Mouse (Mus musculus) small intestine, adult 2 months (tissue): Measurements from ENCODE around the gene Gm2a. TPM values are rescaled to one million over a fixed set of nuclear protein-coding genes. Genes with fewer than 3 reads are reported as not detected.

Source experiments
- H3K27ac ChIP-seq: fragments of 200-500 bp; 2 replicates; pipeline ENCODE4 v1.5.1; 2012; ENCODE audit warnings: low read depth, low read length, control low read depth, inconsistent platforms; ENCODE audit not compliant: insufficient read depth
- H3K27me3 ChIP-seq: fragments of 200-500 bp; 2 replicates; pipeline ENCODE4 v1.6.1; 2012; ENCODE audit warnings: mild to moderate bottlenecking, moderate library complexity, low read length, inconsistent platforms; ENCODE audit not compliant: control insufficient read depth, insufficient read depth
- H3K36me3 ChIP-seq: fragments of 200-500 bp; 2 replicates; pipeline ENCODE4 v1.6.1; 2012; ENCODE audit warnings: mild to moderate bottlenecking, low read length, control low read depth, inconsistent platforms; ENCODE audit not compliant: control insufficient read depth, insufficient read depth
- H3K4me1 ChIP-seq: fragments of 200-500 bp; 2 replicates; pipeline ENCODE4 v1.6.1; 2012; ENCODE audit warnings: low read length, inconsistent platforms, mixed read lengths; ENCODE audit not compliant: control insufficient read depth, insufficient read depth, insufficient read length
- H3K4me3 ChIP-seq: fragments of 200-500 bp; 2 replicates; pipeline ENCODE4 v1.5.1; 2012; ENCODE audit warnings: low read depth, mild to moderate bottlenecking, control low read depth, inconsistent platforms, low read length, moderate library complexity
- CTCF ChIP-seq: fragments of 200-500 bp; IDR thresholded peaks from 2 replicates; pipeline ENCODE4 v1.5.1; 2012; ENCODE audit warnings: low read depth, mild to moderate bottlenecking, control low read depth, inconsistent platforms, low read length, moderate library complexity, mixed read lengths; ENCODE audit not compliant: insufficient replicate concordance, insufficient read length; ENCODE audit errors: extremely low read depth
- POLR2A ChIP-seq: fragments of 200-500 bp; IDR thresholded peaks from 2 replicates; pipeline ENCODE4 v1.6.1; 2012; ENCODE audit warnings: low read depth, mild to moderate bottlenecking, control low read depth, inconsistent platforms, low read length, moderate library complexity
- whole genome bisulfite sequencing: fragments of 180-500 bp; shearing (Covaris S2); methylation state at CpG from one replicate; pipeline ENCODE4 v1.1.7; 2018; 5-methylcytosine and 5-hydroxymethylcytosine counted together
- polyA plus RNA-seq: library from polyadenylated mRNA; depleted of rRNA; stranded (reverse); fragments of >200 nt; gene quantifications from 2 replicates; pipeline ENCODE4 v1.2.3, GENCODE M21; 2012

Gene Gm2a
- polyA plus RNA-seq, 1 experiment, result 24.2 TPM

DNA sequence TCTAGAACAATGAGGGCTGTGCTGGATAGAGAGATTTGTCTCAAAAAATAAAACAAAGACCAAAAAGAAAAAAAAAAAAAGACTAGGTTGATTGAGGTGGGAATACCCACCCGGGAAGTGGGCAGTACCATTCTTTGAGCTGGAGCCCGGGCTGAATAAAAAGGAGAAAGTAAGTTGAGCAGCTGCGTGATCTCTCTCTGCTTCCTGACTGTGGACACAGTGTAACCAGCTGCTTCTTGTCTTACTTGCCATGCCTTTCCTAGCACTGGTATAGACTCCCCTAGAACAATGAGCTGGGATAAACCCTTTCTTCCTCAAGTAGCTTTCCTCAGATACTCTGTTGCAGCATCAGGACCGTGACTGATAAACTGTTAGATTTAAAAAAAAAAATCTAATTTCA, 43.6 kb downstream of the Gm2a start:
- Histone ChIP-seq H3K36me3 (no peaks in the 10 kb centered on the region), H3K27me3 (no peaks in the 10 kb centered on the region), H3K4me1 (no peaks in the 10 kb centered on the region), H3K4me3 (no peak overlapping the region), H3K27ac (no peak overlapping the region)
- WGBS, result 73% methylated on average over 4 of the region's 4 CpGs
- TF ChIP-seq CTCF (no peak), POLR2A (no peak)

GRCm38 (mm10) chr11:55144011-55144410, 46.1 kb downstream of the Gm2a start:
- H3K27me3 ChIP-seq, result no peaks in the 10 kb centered on the region
- H3K36me3 ChIP-seq, result no peaks in the 10 kb centered on the region
- H3K4me1 ChIP-seq, result no peaks in the 10 kb centered on the region
- H3K4me3 ChIP-seq, result no peak overlapping the region
- TF ChIP-seq POLR2A (no peak), CTCF (no peak)
- WGBS, result 62% methylated on average over 5 of the region's 5 CpGs
- no peak overlapping the region for H3K27ac ChIP-seq

DNA sequence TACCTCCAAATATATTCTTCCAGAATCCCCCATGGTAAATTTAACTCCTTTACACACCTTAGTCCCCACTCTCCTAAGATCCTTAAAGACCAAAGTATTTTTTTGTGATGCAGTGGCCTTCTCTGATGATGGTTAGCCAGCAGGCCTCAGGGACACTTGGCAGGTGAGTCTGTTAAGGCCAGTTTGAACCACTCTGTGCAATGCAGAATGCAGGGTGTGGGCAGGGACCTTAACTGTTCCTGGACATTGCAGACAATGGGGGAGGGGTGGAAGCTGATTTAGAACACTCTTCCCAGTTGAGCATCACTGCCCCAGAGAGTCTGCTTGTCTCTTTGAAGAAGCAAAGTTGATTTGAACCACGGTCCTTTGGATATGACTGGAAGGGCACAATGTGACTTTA, 48.9 kb downstream of the Gm2a start:
- no peak for TF ChIP-seq CTCF
- no peak for TF ChIP-seq POLR2A
- 84% methylated on average over 1 of the region's 1 CpGs for WGBS

GRCm38 (mm10) chr11:55147423-55147822, 49.5 kb downstream of the Gm2a start:
- H3K27ac ChIP-seq, result peak overlapping the region; percentile 2; the same call in 1 of the 2 replicates
- TF ChIP-seq CTCF, result no peak
- TF ChIP-seq POLR2A, result no peak
- WGBS, result 61% methylated on average over 6 of the region's 6 CpGs
- H3K27me3 ChIP-seq, result no peaks in the 10 kb centered on the region
- no peaks in the 10 kb centered on the region for H3K36me3 ChIP-seq
- H3K4me3 ChIP-seq, result no peak overlapping the region
- H3K4me1 ChIP-seq, result no peaks in the 10 kb centered on the region; the same call in 1 of the 2 replicates

More for the DNA sequence above, 48.9 kb downstream of the Gm2a start:
- Histone ChIP-seq H3K27me3 (no peaks in the 10 kb centered on the region), H3K27ac (no peak overlapping the region), H3K4me1 (no peaks in the 10 kb centered on the region; the same call in 1 of the 2 replicates), H3K36me3 (no peaks in the 10 kb centered on the region), H3K4me3 (no peak overlapping the region)

DNA sequence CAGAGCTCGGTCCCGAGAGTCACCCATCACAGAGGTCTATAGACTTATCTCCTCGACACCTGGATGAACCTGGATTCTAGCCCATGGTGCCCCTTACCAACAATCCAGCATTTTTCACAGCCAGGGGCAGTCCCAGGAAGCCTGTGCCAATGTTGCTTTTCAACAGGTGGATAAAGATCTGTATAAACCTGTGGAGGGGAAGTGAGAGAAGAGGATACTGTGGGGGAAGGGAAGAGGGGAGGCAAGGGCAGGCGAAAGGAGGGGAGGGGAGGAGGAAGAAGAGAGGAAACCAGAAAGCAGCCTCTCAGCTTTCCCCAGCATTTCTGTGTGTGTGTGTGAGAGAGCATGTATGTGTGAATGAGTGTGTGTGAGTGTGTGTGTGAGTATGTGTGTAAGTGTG, 50.5 kb downstream of the Gm2a start:
- Histone ChIP-seq H3K27ac (no peak overlapping the region), H3K27me3 (no peaks in the 10 kb centered on the region), H3K36me3 (no peaks in the 10 kb centered on the region), H3K4me3 (no peak overlapping the region), H3K4me1 (no peaks in the 10 kb centered on the region; the same call in 1 of the 2 replicates)
- 69% methylated on average over 4 of the region's 4 CpGs for WGBS
- TF ChIP-seq POLR2A, result no peak
- TF ChIP-seq CTCF, result no peak

- no peaks in the 10 kb centered on the region for H3K27me3 ChIP-seq
- H3K4me3 ChIP-seq, result no peak within 1 kb of the TSS
- H3K36me3 ChIP-seq, result no peaks in the 10 kb centered on the region
- WGBS, result 71% methylated on average over 3 of the region's 3 CpGs
- no peaks in the 10 kb centered on the region; the same call in 1 of the 2 replicates for H3K4me1 ChIP-seq
- no peak within 1 kb of the TSS for H3K27ac ChIP-seq
- TF ChIP-seq CTCF (no peak), POLR2A (no peak)
Measured at GRCm38 (mm10) chr11:55151608-55152007, 53.7 kb downstream of the Gm2a start, which contains the start of gene Slc36a3. TSS of gene Slc36a3 (minus strand) at chr11:55151708.

- 30% methylated on average over 3 of the region's 3 CpGs for WGBS
- TF ChIP-seq POLR2A (no peak), CTCF (no peak)
- no peak overlapping the region for H3K4me3 ChIP-seq
- no peaks in the 10 kb centered on the region for H3K36me3 ChIP-seq
- peak overlapping the region; percentile 74 for H3K27ac ChIP-seq
- no peaks in the 10 kb centered on the region for H3K27me3 ChIP-seq
- H3K4me1 ChIP-seq, result no peaks in the 10 kb centered on the region; the same call in 1 of the 2 replicates
Measured at GRCm38 (mm10) chr11:55154398-55155069, 56.6 kb downstream of the Gm2a start.
